Mouse (Mus musculus) heart, embryonic 11.5 days (tissue): ENCODE results near the gene Dcun1d2. TPM values are rescaled to one million over a fixed set of nuclear protein-coding genes. Genes with fewer than 3 reads are reported as not detected.
A peak's percentile ranks its signal among the peaks of the same experiment; 100 is the strongest.

Experiments
- ATAC-seq: fragments of 200-750 bp; cut with Nextera tagmentation; replicated peaks from 2 replicates; pipeline ENCODE4 v1.8.0; 2017; ENCODE audit warnings: moderate library complexity; ENCODE audit not compliant: insufficient number of reproducible peaks, low FRiP score, low TSS enrichment
- H3K27ac ChIP-seq: fragments of 300-500 bp; sonication (generic); 2 replicates; pipeline ENCODE4 v1.5.1; 2014; ENCODE audit warnings: mild to moderate bottlenecking, low read depth, low read length
- H3K27me3 ChIP-seq: fragments of 300-500 bp; sonication (generic); 2 replicates; pipeline ENCODE4 v1.6.1; 2014; ENCODE audit warnings: mild to moderate bottlenecking, low read length, mixed read lengths; ENCODE audit not compliant: control insufficient read depth, insufficient read depth
- H3K36me3 ChIP-seq: fragments of 300-500 bp; sonication (generic); 2 replicates; pipeline ENCODE4 v1.6.1; 2014; ENCODE audit warnings: mild to moderate bottlenecking, low read length, moderate library complexity, mixed read lengths; ENCODE audit not compliant: control insufficient read depth, insufficient read depth
- H3K4me1 ChIP-seq: fragments of 300-500 bp; sonication (generic); 2 replicates; pipeline ENCODE4 v1.6.1; 2014; ENCODE audit warnings: low read length; ENCODE audit not compliant: control insufficient read depth, insufficient read depth
- H3K4me2 ChIP-seq: fragments of 300-500 bp; sonication (generic); 2 replicates; pipeline ENCODE4 v1.6.1; 2014; ENCODE audit warnings: mild to moderate bottlenecking, moderate library complexity
- H3K4me3 ChIP-seq: fragments of 300-500 bp; sonication (generic); 2 replicates; pipeline ENCODE4 v1.5.1; 2014; ENCODE audit warnings: low read depth, low read length
- H3K9ac ChIP-seq: fragments of 300-500 bp; sonication (generic); 2 replicates; pipeline ENCODE4 v1.6.1; 2014; ENCODE audit warnings: mild to moderate bottlenecking, low read depth, low read length, moderate library complexity
- H3K9me3 ChIP-seq: fragments of 300-500 bp; sonication (generic); replicated peaks from 2 replicates; pipeline ENCODE4 v1.6.1; 2016; ENCODE audit warnings: low read length; ENCODE audit not compliant: control insufficient read depth
- WGBS: fragments of 180-500 bp; shearing (Covaris S2); extraction: QIAGEN DNeasy Blood & Tissue Kit; methylation state at CpG from one replicate; pipeline ENCODE4 v1.1.7; 2014; ENCODE audit not compliant: insufficient replicate concordance; 5-methylcytosine and 5-hydroxymethylcytosine counted together
- polyA plus RNA-seq: library from polyadenylated mRNA; unstranded; fragments of >200 nt; fragmentation: Nextera tagmentation; extraction: Ambion mirVana; gene quantifications from 2 replicates; pipeline ENCODE4 v1.2.1, GENCODE M21; 2014

The Dcun1d2 gene
- polyA plus RNA-seq, 1 experiment from 2014 or later: 27.0 TPM

GRCm38 (mm10) chr8:13244343-13244880 lies 43.5 kb downstream of the Dcun1d2 start:
- no peak overlapping the region for H3K9ac ChIP-seq
- WGBS: 68% methylated on average over 11 of the region's 11 CpGs
- no peak overlapping the region for H3K4me3 ChIP-seq
- peaks cover 26% of the 10 kb centered on the region for H3K4me1 ChIP-seq
- H3K9me3 ChIP-seq: no peaks in the 10 kb centered on the region
- H3K36me3 ChIP-seq: peaks cover 18% of the 10 kb centered on the region
- no peak for ATAC-seq
- H3K27ac ChIP-seq: peak overlapping the region; percentile 84
- no peaks in the 10 kb centered on the region for H3K27me3 ChIP-seq
- no peak overlapping the region for H3K4me2 ChIP-seq

GRCm38 (mm10) chr8:13242985-13243870 lies 44.7 kb downstream of the Dcun1d2 start:
- H3K4me3 ChIP-seq: no peak overlapping the region
- peak overlapping the region; percentile 49 for H3K9ac ChIP-seq
- WGBS: 56% methylated on average over 10 of the region's 10 CpGs
- peak; percentile 72 for ATAC-seq
- H3K4me1 ChIP-seq: peaks cover 26% of the 10 kb centered on the region
- H3K27me3 ChIP-seq: no peaks in the 10 kb centered on the region
- peak overlapping the region; percentile 84 for H3K27ac ChIP-seq
- peaks cover 16% of the 10 kb centered on the region for H3K36me3 ChIP-seq
- no peak overlapping the region for H3K4me2 ChIP-seq
- H3K9me3 ChIP-seq: no peaks in the 10 kb centered on the region

- H3K4me1 ChIP-seq: peaks cover 26% of the 10 kb centered on the region
- no peak overlapping the region for H3K4me3 ChIP-seq
- no peak overlapping the region for H3K27ac ChIP-seq
- no peak overlapping the region for H3K4me2 ChIP-seq
- H3K36me3 ChIP-seq: peaks cover 10% of the 10 kb centered on the region; the same call in 1 of the 2 replicates
- H3K9ac ChIP-seq: no peak overlapping the region
- no peaks in the 10 kb centered on the region for H3K9me3 ChIP-seq
- 83% methylated on average over 7 of the region's 7 CpGs for WGBS
- no peaks in the 10 kb centered on the region for H3K27me3 ChIP-seq
- ATAC-seq: no peak
Observed at GRCm38 (mm10) chr8:13240691-13241090, 47.2 kb downstream of the Dcun1d2 start.

- Histone ChIP-seq H3K9ac (no peak overlapping the region), H3K27me3 (no peaks in the 10 kb centered on the region), H3K27ac (no peak overlapping the region), H3K4me3 (no peak overlapping the region), H3K36me3 (peaks cover 13% of the 10 kb centered on the region; the same call in 1 of the 2 replicates), H3K4me1 (peaks cover 20% of the 10 kb centered on the region), H3K9me3 (no peaks in the 10 kb centered on the region), H3K4me2 (no peak overlapping the region)
- no peak for ATAC-seq
- 87% methylated on average over 9 of the region's 9 CpGs for WGBS
Observed at GRCm38 (mm10) chr8:13240055-13240454, 47.9 kb downstream of the Dcun1d2 start.

- H3K9me3 ChIP-seq: no peaks in the 10 kb centered on the region
- no peaks in the 10 kb centered on the region for H3K27me3 ChIP-seq
- no peak overlapping the region for H3K9ac ChIP-seq
- H3K36me3 ChIP-seq: peaks cover 4% of the 10 kb centered on the region; the same call in 1 of the 2 replicates
- WGBS: 85% methylated on average over 13 of the region's 13 CpGs
- H3K4me3 ChIP-seq: no peak overlapping the region
- no peak for ATAC-seq
- no peak overlapping the region for H3K27ac ChIP-seq
- H3K4me1 ChIP-seq: peaks cover 7% of the 10 kb centered on the region
- H3K4me2 ChIP-seq: no peak overlapping the region
Observed at GRCm38 (mm10) chr8:13234803-13235202, 53.1 kb downstream of the Dcun1d2 start.

- Histone ChIP-seq H3K4me1 (peaks cover 29% of the 10 kb centered on the region), H3K9me3 (no peaks in the 10 kb centered on the region), H3K4me2 (no peak overlapping the region), H3K4me3 (no peak overlapping the region), H3K9ac (no peak overlapping the region; the same call in 1 of the 2 replicates), H3K36me3 (peaks cover 3% of the 10 kb centered on the region; the same call in 1 of the 2 replicates), H3K27me3 (no peaks in the 10 kb centered on the region; the same call in 1 of the 2 replicates), H3K27ac (no peak overlapping the region)
- 53% methylated on average over 4 of the region's 4 CpGs for WGBS
- ATAC-seq: no peak
Observed at GRCm38 (mm10) chr8:13230471-13230870, 57.5 kb downstream of the Dcun1d2 start.

GRCm38 (mm10) chr8:13229802-13230201 lies 58.1 kb downstream of the Dcun1d2 start:
- no peak for ATAC-seq
- Histone ChIP-seq H3K9ac (no peak overlapping the region), H3K4me1 (peaks cover 29% of the 10 kb centered on the region), H3K4me2 (no peak overlapping the region), H3K27ac (peak overlapping the region; percentile 11), H3K36me3 (no peaks in the 10 kb centered on the region; the same call in 1 of the 2 replicates), H3K9me3 (no peaks in the 10 kb centered on the region), H3K4me3 (no peak overlapping the region), H3K27me3 (no peaks in the 10 kb centered on the region; the same call in 1 of the 2 replicates)
- WGBS: 72% methylated on average over 12 of the region's 12 CpGs

- peaks cover 29% of the 10 kb centered on the region for H3K4me1 ChIP-seq
- no peaks in the 10 kb centered on the region for H3K9me3 ChIP-seq
- no peaks in the 10 kb centered on the region; the same call in 1 of the 2 replicates for H3K27me3 ChIP-seq
- WGBS: 39% methylated on average over 9 of the region's 9 CpGs
- no peak overlapping the region for H3K9ac ChIP-seq
- ATAC-seq: no peak
- H3K4me2 ChIP-seq: no peak overlapping the region
- peak overlapping the region; percentile 11 for H3K27ac ChIP-seq
- H3K36me3 ChIP-seq: no peaks in the 10 kb centered on the region; the same call in 1 of the 2 replicates
- no peak overlapping the region for H3K4me3 ChIP-seq
Observed at GRCm38 (mm10) chr8:13228923-13229610, 58.9 kb downstream of the Dcun1d2 start.
